Mouse (Mus musculus) stomach, embryonic 14.5 days (tissue): Measurements from ENCODE around the gene Ppdpf. TPM values are rescaled to one million over a fixed set of nuclear protein-coding genes. Genes with fewer than 3 reads are reported as not detected.

Experiments used
- ATAC-seq: fragments of 200-750 bp; cut with Nextera tagmentation; 2 replicates; pipeline ENCODE4 v1.8.0; 2017; ENCODE audit warnings: low read depth, moderate TSS enrichment; ENCODE audit not compliant: insufficient number of reproducible peaks, insufficient read depth, low FRiP score
- H3K27ac ChIP-seq: fragments of 300-500 bp; sonication (generic); 2 replicates; pipeline ENCODE4 v1.5.1; 2014; ENCODE audit warnings: mild to moderate bottlenecking, low read length, moderate library complexity, mixed read lengths
- H3K27me3 ChIP-seq: fragments of 300-500 bp; sonication (generic); 2 replicates; pipeline ENCODE4 v1.6.1; 2014; ENCODE audit warnings: low read length, control low read depth, mixed read lengths; ENCODE audit not compliant: control insufficient read depth, insufficient read depth
- H3K36me3 ChIP-seq: fragments of 300-500 bp; sonication (generic); 2 replicates; pipeline ENCODE4 v1.6.1; 2014; ENCODE audit warnings: mild to moderate bottlenecking, control low read depth, low read length, moderate library complexity, mixed read lengths; ENCODE audit not compliant: control insufficient read depth, insufficient read depth
- H3K4me1 ChIP-seq: fragments of 300-500 bp; sonication (generic); 2 replicates; pipeline ENCODE4 v1.6.1; 2014; ENCODE audit warnings: low read length, control low read depth, mixed read lengths; ENCODE audit not compliant: control insufficient read depth, insufficient read depth
- H3K4me2 ChIP-seq: fragments of 300-500 bp; sonication (generic); replicated peaks from 2 replicates; pipeline ENCODE4 v1.6.1; 2014; ENCODE audit warnings: low read depth, low read length, control low read depth
- H3K4me3 ChIP-seq: fragments of 300-500 bp; sonication (generic); 2 replicates; pipeline ENCODE4 v1.5.1; 2014; ENCODE audit warnings: low read depth, low read length, control low read depth
- H3K9ac ChIP-seq: fragments of 300-500 bp; sonication (generic); replicated peaks from 2 replicates; pipeline ENCODE4 v1.6.1; 2014; ENCODE audit warnings: low read depth, mild to moderate bottlenecking, control low read depth, low read length, moderate library complexity, mixed read lengths
- H3K9me3 ChIP-seq: fragments of 300-500 bp; sonication (generic); 2 replicates; pipeline ENCODE4 v1.6.1; 2016; ENCODE audit warnings: low read depth, low read length, control low read depth; ENCODE audit not compliant: control insufficient read depth
- WGBS: fragments of 180-500 bp; shearing (Covaris S2); extraction: QIAGEN DNeasy Blood & Tissue Kit; methylation state at CpG from one replicate; pipeline ENCODE4 v1.1.7; 2014; 5-methylcytosine and 5-hydroxymethylcytosine counted together
- polyA plus RNA-seq: library from polyadenylated mRNA; unstranded; fragments of >200 nt; fragmentation: Nextera tagmentation; extraction: Ambion mirVana; gene quantifications from 2 replicates; pipeline ENCODE4 v1.2.1, GENCODE M21; 2014

Ppdpf gene
- polyA plus RNA-seq, 1 experiment from 2014 or later: 378 TPM

- 72% methylated on average over 3 of the region's 3 CpGs for WGBS
- ATAC-seq: no peak
- Histone ChIP-seq H3K9ac (no peak overlapping the region), H3K9me3 (no peaks in the 10 kb centered on the region), H3K4me3 (no peak overlapping the region), H3K36me3 (no peaks in the 10 kb centered on the region; the same call in 1 of the 2 replicates), H3K4me2 (no peak overlapping the region), H3K4me1 (no peaks in the 10 kb centered on the region), H3K27ac (no peak overlapping the region), H3K27me3 (no peaks in the 10 kb centered on the region)
These were observed 6.0 kb downstream of the Ppdpf start for GRCm38 (mm10) chr2:181193044-181193443.

- no peaks in the 10 kb centered on the region for H3K9me3 ChIP-seq
- H3K4me3 ChIP-seq: no peak overlapping the region
- no peaks in the 10 kb centered on the region for H3K4me1 ChIP-seq
- H3K9ac ChIP-seq: no peak overlapping the region
- no peak overlapping the region for H3K27ac ChIP-seq
- no peaks in the 10 kb centered on the region for H3K36me3 ChIP-seq
- no peak for ATAC-seq
- H3K27me3 ChIP-seq: no peaks in the 10 kb centered on the region
- WGBS: 82% methylated on average over 4 of the region's 4 CpGs
- no peak overlapping the region for H3K4me2 ChIP-seq
These were observed 9.7 kb downstream of the Ppdpf start for GRCm38 (mm10) chr2:181196628-181197300.

DNA sequence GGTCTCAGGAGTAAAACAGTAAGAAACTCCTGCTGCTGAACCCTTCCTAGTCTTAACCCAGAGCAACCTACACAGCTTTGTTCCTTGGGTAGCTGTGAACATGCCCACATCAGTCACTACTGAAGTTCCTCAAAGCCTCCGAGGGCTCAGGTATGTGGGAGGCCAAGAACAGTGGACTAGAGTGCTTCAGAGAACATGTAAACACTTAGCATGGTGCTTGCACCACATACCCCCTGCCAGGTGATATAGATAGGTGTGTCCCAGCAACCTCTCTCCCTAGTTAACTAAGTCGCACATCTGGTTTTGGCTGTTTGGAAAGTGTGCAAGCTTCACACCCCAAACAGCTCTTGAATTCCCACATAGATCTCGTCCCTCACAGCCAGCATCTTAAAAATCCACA lies 14.6 kb downstream of the Ppdpf start:
- H3K27me3 ChIP-seq: no peaks in the 10 kb centered on the region
- H3K4me3 ChIP-seq: no peak overlapping the region
- H3K27ac ChIP-seq: no peak overlapping the region
- no peak overlapping the region for H3K4me2 ChIP-seq
- 52% methylated on average over 3 of the region's 3 CpGs for WGBS
- H3K4me1 ChIP-seq: no peaks in the 10 kb centered on the region
- H3K9me3 ChIP-seq: no peaks in the 10 kb centered on the region
- H3K9ac ChIP-seq: no peak overlapping the region
- ATAC-seq: no peak
- H3K36me3 ChIP-seq: no peaks in the 10 kb centered on the region

DNA sequence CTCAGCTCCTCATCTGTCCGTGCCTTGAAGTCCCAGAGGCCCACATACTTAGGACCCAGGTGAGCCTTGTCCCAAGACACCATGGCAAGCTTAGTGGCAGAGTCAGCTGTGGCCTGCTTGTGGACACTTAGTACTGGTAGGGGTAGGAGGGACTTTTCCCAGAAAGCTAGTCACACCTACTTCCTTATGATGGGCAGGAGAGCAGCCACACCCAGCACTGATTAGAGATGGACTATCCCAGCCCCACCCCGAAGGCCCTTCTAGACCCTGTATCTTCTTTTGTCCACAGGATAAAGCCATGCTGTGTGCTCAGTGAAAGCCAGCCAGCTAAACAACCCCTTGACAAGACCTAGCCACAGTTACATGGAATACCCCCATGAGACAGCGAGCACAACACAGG lies 15.4 kb downstream of the Ppdpf start, which contains the start of gene Ptk6:
TSS of gene Ptk6 (minus strand) at position 368 of the 400 bp plus-strand sequence.
- Histone ChIP-seq H3K4me1 (no peaks in the 10 kb centered on the region), H3K4me2 (no peak within 1 kb of the TSS), H3K36me3 (no peaks in the 10 kb centered on the region), H3K4me3 (no peak within 1 kb of the TSS), H3K9me3 (no peaks in the 10 kb centered on the region), H3K27ac (no peak within 1 kb of the TSS), H3K9ac (no peak within 1 kb of the TSS), H3K27me3 (no peaks in the 10 kb centered on the region)
- no peak for ATAC-seq
- WGBS: 82% methylated on average over 3 of the region's 3 CpGs

- H3K27ac ChIP-seq: no peak overlapping the region
- no peaks in the 10 kb centered on the region for H3K27me3 ChIP-seq
- 68% methylated on average over 6 of the region's 6 CpGs for WGBS
- no peak overlapping the region for H3K4me2 ChIP-seq
- H3K36me3 ChIP-seq: no peaks in the 10 kb centered on the region
- no peak overlapping the region for H3K9ac ChIP-seq
- no peak overlapping the region for H3K4me3 ChIP-seq
- no peak for ATAC-seq
- H3K9me3 ChIP-seq: no peaks in the 10 kb centered on the region
- no peaks in the 10 kb centered on the region for H3K4me1 ChIP-seq
These were observed 15.8 kb downstream of the Ppdpf start for GRCm38 (mm10) chr2:181202886-181203285.

DNA sequence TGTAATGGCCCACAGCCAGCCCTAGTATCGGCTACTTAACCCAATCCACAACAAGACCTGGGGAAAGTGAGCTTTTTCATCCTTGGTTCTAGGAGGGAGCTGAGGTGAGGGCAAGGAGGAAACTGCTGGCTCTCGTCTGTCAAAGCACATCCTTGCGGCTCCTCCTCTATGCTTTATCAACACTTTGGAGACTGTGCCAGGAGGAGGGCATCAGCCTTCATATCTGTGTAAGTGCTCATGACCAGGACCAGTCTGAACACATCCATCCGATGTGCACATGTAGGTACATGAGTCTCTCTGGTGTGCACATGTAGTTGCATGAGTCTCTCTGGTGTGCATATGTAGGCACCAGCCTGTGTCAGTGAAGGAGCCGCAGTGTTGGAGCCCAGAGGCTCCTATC lies 18.6 kb downstream of the Ppdpf start:
- H3K9ac ChIP-seq: no peak overlapping the region
- no peak for ATAC-seq
- 73% methylated on average over 5 of the region's 5 CpGs for WGBS
- no peak overlapping the region for H3K4me2 ChIP-seq
- no peaks in the 10 kb centered on the region for H3K27me3 ChIP-seq
- no peak overlapping the region for H3K4me3 ChIP-seq
- H3K9me3 ChIP-seq: no peaks in the 10 kb centered on the region
- H3K4me1 ChIP-seq: no peaks in the 10 kb centered on the region
- no peak overlapping the region for H3K27ac ChIP-seq
- no peaks in the 10 kb centered on the region for H3K36me3 ChIP-seq

- H3K4me3 ChIP-seq: no peak overlapping the region
- WGBS: 68% methylated on average over 9 of the region's 9 CpGs
- H3K4me1 ChIP-seq: no peaks in the 10 kb centered on the region
- no peak overlapping the region for H3K4me2 ChIP-seq
- peak; percentile 73; the same call in 1 of the 2 replicates for ATAC-seq
- no peak overlapping the region for H3K27ac ChIP-seq
- H3K27me3 ChIP-seq: 0 out of 2 replicates have a peak, but pooled peaks cover under 1% of the 10 kb centered on the region
- H3K9me3 ChIP-seq: no peaks in the 10 kb centered on the region
- H3K36me3 ChIP-seq: no peaks in the 10 kb centered on the region
- no peak overlapping the region for H3K9ac ChIP-seq
These were observed 19.1 kb downstream of the Ppdpf start for GRCm38 (mm10) chr2:181206118-181206517.

GRCm38 (mm10) chr2:181212389-181213020 lies 25.5 kb downstream of the Ppdpf start:
- Histone ChIP-seq H3K4me1 (0 out of 2 replicates have a peak, but pooled peaks cover 6% of the 10 kb centered on the region), H3K9me3 (no peaks in the 10 kb centered on the region), H3K9ac (no peak overlapping the region), H3K36me3 (no peaks in the 10 kb centered on the region), H3K4me3 (peak overlapping the region; percentile 20; the same call in 1 of the 2 replicates), H3K4me2 (peak overlapping the region; percentile 57), H3K27ac (no peak overlapping the region), H3K27me3 (peaks cover 15% of the 10 kb centered on the region)
- WGBS: 6% methylated on average over 34 of the region's 34 CpGs
- ATAC-seq: no peak
